Mouse (Mus musculus) embryonic fibroblast, embryonic 13.5 days (primary cell): ENCODE measurements at regions not wholly inside any gene's neighbourhood (a gene's known extent, or its start where the extent isn't known, plus 50 kb on each side); places are given as distances from the start of the nearest gene placed in this dataset.

Source experiments
- CTCF ChIP-seq: IDR thresholded peaks from 2 replicates; pipeline ENCODE4 v1.5.1; 2011; ENCODE audit warnings: mild to moderate bottlenecking, control low read depth, low read length, moderate library complexity, borderline replicate concordance; ENCODE audit not compliant: insufficient read depth
- POLR2A ChIP-seq: IDR thresholded peaks from 2 replicates; pipeline ENCODE4 v1.6.1; 2011; ENCODE audit warnings: low read depth, mild to moderate bottlenecking, control low read depth, low read length, moderate library complexity

- TF ChIP-seq CTCF, result no peak
- TF ChIP-seq POLR2A, result no peak
Observed at GRCm38 (mm10) chr1:137195962-137196361, 235.7 kb upstream of the Nr5a2 start.
